Mouse (Mus musculus): Measurements from ENCODE around the gene Rnf26.

The Rnf26 gene

DNA sequence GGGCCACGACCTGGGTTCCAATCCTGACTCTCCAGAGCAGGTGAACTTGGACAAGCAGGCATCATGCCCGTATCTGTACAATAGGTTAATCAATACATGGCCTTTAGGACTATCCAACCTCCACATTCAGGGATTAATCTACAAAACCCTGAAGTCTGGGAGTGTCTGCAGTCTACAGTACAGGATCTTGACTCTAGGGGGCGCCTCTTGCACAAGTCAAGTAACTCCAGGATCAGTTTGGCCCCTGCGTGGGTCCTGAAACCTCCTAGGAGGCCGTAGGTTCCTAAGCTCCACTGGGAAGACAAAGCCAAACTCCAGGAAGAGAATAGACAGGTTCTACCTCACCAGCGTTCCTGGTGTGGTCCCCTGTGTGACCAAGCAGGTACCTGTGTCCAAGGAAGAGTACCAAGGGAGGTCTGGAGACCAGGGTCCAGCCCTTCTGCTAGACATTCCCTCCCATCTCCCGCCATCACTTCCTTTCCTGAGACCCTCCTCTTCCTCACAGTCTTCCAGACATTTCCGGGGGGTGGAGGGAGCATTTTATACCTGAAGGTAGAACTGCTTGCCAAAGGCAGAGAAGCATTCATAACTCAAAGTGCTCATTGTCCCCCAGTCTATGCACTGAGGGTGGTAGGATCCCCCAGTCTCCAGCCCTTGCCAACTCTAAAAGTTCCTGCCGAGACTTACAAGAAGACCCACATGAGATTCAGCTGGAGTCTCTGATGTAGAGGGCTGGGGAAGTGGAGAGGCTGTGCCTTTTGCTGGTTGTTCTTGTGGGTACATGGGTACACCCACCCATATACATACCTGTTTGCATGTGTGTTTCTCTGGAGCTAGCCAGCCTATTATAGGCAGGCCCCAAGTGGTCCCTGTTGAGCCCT, 38.7 kb downstream of the Rnf26 start:
- DNase-seq: peak; percentile 46 to 71

GRCm38 (mm10) chr9:44073115-44073514, 40.2 kb downstream of the Rnf26 start:
- peak; percentile 76 to 81 for DNase-seq

GRCm38 (mm10) chr9:44072599-44072915, 40.8 kb downstream of the Rnf26 start:
- DNase-seq: peak; percentile 31 to 41

DNA sequence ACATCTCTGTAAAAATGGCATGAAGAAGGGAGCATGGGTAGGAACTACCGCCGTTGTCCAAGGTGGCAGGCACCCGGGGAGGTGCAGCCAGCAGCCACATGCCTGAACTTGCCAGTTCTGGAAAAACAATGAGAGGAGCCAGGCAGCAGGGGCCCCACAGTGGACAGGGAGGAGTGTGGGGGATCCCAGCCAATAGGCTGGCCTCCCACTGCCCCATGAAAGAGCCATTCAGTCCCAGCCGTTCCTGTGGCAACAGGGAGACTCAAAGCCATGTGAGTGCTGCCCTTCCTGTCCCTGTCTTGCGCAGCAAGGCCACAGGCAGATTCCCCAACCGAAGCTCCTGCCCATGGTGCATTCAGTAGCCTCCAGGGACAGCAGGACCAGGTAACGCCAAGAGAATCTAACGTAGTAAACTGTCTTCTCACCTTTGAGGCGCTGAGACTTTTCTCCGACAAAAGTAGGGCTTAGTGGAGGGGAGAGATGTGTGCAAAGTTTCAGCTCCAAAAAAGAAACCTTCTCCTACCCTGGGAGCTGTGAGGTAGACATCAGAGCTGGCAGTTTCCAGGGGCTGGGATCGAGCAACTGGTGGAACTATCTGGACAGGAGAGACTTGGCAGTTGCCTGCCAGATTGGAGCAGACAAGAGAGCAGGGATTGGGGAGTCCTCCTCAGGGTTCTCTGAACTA, 41.3 kb downstream of the Rnf26 start:
- DNase-seq: peak; percentile 31 to 42

DNA sequence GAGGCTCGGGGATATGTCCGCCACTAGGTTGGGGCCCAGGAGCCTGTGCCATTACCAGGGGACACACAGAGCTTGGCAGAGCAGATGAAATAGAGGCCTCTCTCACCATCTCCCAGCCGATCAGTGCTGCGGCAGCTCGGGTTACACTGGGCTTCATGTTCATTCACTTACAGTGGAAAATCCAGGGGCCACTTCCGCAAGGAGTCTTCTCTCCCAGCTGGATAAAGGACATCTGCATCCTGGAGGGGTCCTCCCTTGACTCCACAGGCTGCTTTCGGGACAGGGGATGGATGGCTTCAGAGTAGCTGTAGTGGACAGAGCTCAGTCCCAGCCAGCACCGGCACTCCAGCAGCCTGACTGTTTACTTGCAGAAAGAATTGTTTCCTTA, 42.5 kb downstream of the Rnf26 start:
- DNase-seq: peak in 1 of 2 experiments; percentile 6

DNA sequence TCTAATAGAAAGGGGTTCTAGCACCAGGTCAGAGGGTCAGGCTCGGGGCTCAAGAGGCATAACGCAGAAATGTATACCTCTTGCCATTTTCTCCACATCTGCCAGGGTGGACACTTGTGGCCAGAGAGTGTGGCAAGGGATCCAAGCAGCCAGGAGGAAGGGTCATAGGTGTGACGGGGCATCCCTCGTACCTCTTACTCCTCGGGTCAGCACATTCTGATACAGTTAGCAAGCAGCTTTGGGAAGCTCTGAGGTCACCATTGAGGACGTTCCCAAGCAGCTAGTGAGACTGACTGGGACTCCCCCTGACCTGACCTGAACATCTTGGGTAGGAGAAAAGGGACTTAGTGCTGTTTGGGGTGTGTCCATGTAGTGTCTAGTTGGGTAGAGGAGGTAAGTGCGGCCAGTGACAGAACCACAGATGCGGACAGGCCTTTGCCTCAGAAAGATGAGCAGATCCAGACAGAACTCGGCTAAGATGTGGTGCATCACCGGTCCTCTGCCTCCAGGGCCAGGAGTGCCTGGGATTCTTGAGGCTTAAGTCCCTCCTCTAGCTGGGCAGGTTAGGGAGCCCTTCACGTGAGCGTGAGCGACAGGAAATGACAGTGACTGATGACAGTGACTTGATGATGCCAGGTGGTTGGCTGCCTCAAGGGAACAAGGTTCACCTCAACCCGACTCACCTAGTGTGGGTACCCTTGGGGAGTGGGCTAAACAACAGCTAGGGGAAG, 43.0 kb downstream of the Rnf26 start:
- peak in 1 of 2 experiments; percentile 7 for DNase-seq

GRCm38 (mm10) chr9:44069252-44069651, 44.1 kb downstream of the Rnf26 start:
- DNase-seq: peak in 1 of 2 experiments; percentile 3

GRCm38 (mm10) chr9:44067960-44068330, 45.4 kb downstream of the Rnf26 start:
- peak in 1 of 2 experiments; percentile 19 for DNase-seq

- DNase-seq: no peak
Observed at GRCm38 (mm10) chr9:44067241-44067959, 45.9 kb downstream of the Rnf26 start.

GRCm38 (mm10) chr9:44066785-44067225, 46.5 kb downstream of the Rnf26 start, which contains the start of gene Usp2:
TSS of gene Usp2 (plus strand) at chr9:44067021.
- DNase-seq: peak; percentile 100

DNA sequence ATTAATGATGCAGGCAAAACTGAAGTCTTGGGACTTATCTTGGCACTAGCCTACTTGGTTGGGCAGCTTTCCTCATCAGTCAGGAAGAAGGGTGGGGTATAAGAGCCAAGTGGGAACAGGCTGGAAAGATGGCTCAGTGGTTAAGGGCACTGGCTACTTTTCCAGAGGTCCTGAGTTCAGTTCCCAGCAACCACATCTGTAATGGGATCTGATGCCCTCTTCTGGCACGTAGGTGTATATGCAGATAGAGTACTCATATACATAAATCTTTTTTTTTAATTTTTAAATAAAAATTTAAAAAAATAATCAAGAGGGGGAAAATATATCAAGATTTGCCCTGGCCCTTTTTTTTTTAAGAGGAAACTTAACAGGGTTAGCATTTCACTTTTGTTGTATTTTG, 48.1 kb downstream of the Rnf26 start:
- DNase-seq: no peak

DNA sequence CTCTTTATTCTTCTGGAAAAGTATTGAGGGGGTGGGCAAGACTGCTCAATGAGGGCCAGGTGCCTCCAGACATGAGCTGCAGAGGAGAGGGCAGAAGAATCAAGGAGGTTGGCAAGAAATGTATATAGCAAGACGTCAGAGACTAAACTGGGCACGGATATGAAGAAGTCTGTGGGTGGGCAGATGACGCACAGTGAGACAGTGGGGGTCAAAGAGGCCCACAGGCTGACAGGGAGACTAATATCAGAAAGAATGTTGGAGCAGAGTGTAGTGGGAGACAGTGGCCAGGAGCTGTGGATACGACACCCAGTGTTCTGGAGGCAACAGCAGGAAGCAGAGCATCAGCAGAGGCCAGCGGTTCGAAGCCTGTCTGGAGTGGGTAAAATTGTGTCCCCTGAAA, 54.7 kb downstream of the Rnf26 start:
- no peak for DNase-seq

DNA sequence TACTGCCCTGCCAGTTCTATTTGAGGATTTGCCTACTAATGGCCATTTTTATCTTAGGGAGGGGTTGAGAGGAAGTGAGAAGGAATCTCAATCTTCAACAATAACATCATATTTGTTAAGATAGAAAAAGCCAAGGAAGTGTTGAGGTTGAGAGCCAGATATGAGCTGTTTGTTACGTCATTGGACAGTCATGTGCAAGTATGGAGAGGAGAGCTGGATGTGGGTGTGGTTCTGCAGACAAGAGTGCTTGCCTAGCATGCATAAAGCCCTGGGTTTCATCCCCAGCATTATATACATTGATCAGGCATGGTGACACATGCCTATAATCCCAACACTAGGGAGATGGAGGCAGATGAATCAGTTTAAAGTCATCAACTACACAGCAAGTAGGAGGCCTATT, 59.4 kb downstream of the Rnf26 start:
- DNase-seq: no peak

DNA sequence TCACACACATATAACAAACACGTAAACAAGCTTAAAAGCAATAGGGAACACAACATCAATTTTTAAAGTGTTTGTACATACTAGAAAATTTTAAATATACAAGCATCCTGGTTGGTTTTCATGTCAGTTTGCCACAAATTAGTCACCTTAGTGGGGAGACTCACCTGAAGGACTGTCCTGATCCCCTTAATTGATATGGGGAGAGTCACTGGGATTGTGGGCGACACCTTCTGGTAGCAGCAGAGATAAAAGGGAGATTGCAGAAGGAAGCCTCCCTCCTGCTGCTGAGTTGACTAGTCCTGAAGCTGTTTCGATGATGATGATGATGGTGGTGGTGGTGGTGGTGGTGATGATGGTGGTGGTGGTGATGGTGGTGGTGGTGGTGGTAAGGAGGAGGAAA, 60.5 kb downstream of the Rnf26 start:
- DNase-seq: no peak

GRCm38 (mm10) chr9:44049381-44050165, 63.7 kb downstream of the Rnf26 start:
- no peak for DNase-seq

DNA sequence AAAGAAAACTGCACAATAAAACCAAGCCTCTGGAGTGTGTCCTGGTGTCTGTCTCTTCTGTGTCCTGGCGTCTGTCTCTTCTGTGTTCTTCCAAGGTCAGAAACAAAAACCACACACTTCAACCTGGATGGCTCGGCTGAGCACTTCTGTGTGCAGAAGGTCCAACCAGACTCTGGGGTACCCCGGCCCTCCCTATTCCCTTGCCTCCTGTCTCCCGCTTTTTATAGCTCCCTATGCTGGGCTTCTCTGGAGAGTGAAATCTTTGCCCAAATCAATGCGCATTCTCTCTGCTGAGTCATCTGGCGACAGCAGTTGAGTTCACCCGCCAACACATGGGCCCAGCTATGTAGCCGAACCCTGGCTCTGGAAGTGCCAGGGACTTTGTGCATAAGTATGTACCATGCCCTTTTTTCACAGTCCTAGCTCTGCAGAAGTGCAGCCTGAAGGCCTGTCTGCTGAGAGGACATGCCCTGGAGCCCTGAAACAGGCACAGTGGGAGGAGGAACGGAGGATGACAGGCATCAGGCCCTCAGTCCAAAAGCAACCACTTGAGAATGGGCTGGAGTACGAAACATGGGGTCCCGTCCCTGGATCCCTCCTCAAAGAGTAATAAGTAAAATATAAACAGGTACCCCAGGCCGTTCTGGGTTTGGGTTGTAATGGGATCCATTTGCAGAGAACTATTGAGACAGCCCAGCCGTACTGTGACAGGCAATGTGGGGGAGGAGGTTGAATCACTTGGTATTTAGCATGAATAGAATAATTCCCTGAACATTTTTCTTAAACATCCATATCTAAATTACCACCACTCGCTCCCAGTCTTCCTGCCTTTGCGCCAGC, 64.6 kb downstream of the Rnf26 start:
- DNase-seq: no peak

DNA sequence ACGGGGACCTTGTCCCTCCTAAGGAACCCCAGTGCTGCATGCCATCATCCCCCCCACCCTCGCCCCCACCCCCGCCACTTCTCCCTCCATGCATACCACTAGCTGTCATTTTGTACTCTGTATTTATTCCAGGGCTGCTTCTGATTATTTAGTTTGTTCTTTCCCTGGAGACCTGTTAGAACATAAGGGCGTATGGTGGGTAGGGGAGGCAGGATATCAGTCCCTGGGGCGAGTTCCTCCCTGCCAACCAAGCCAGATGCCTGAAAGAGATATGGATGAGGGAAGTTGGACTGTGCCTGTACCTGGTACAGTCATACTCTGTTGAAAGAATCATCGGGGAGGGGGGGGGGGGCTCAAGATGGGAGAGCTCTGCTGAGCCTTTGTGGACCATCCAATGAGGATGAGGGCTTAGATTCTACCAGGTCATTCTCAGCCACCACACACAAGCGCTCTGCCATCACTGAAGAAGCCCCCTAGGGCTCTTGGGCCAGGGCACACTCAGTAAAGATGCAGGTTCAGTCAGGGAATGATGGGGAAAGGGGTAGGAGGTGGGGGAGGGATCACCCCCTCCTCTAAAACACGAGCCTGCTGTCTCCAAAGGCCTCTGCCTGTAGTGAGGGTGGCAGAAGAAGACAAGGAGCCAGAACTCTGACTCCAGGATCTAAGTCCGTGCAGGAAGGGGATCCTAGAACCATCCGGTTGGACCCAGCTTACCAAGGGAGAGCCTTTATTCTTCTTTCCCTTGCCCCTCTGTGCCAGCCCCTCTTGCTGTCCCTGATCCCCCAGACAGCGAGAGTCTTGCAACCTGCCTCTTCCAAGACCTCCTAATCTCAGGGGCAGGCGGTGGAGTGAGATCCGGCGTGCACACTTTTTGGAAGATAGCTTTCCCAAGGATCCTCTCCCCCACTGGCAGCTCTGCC, 65.5 kb downstream of the Rnf26 start:
- no peak for DNase-seq

GRCm38 (mm10) chr9:44047071-44047470, 66.2 kb downstream of the Rnf26 start:
- no peak for DNase-seq

GRCm38 (mm10) chr9:44046426-44046825, 66.9 kb downstream of the Rnf26 start:
- no peak for DNase-seq

DNA sequence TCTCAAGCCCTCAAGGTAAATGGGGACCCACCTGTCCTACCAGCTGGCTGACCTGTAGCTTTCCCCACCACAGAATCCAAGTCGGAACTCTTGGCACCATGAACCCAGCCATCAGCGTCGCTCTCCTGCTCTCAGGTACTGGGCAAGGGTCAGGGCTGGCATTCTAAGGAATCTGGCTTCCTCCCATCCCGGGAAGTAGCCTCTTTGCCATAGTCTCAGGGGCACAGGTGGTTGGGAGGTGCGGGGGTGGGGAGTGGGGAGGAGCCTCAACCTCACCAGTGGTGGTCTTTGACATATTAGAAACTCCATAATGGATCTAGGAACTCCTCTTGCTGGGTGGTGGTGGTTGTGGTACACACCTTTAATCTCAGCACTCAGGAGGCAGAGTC, 67.4 kb downstream of the Rnf26 start:
- no peak for DNase-seq
